Mouse (Mus musculus) left cerebral cortex, adult 2 months (tissue): Measurements from ENCODE around the gene Cmtm4. TPM values are rescaled to one million over a fixed set of nuclear protein-coding genes. Genes with fewer than 3 reads are reported as not detected.
A peak's percentile ranks its signal among the peaks of the same experiment; 100 is the strongest.

Source experiments
- DNase-seq, 2 experiments: peaks; one replicate each; pipeline ENCODE4 v3.0.0; 2021 to 2022; ENCODE audit warnings: low spot score in 2 of 2, mixed read lengths in 1 of 2; ENCODE audit errors: extremely low spot score in 1 of 2
- H3K27ac ChIP-seq: fragments of 200-600 bp; 2 replicates; pipeline ENCODE4 v1.8.1; 2022
- H3K4me3 ChIP-seq: fragments of 200-600 bp; 2 replicates; pipeline ENCODE4 v1.8.1; 2022
- CTCF ChIP-seq: fragments of 200-600 bp; IDR thresholded peaks from 2 replicates; pipeline ENCODE4 v1.8.1; 2022; ENCODE audit warnings: antibody characterized with exemption, mild to moderate bottlenecking, moderate library complexity
- intact Hi-C: fragments of 180-260 bp; cut with DNase I; formaldehyde crosslinking; loops from one replicate; pipeline ENCODE4 v1.15.1; 2025
- long read RNA-seq, 2 experiments: library from polyadenylated mRNA; stranded (forward); transcript quantifications; one replicate each; pipeline ENCODE4 v2.0.0; 2021; ENCODE audit warnings: borderline mapping rate in 2 of 2
- total RNA-seq, 2 experiments: library from RNA; stranded (reverse); gene quantifications; 2 replicates each; pipeline ENCODE4 v1.2.3; 2021

Cmtm4 gene
- total RNA-seq, result 10 to 100 TPM; 86.7 to 87.4 TPM
- long read RNA-seq, experiment 1, full-length matches to known transcripts, result 2 of 28 reads
- long read RNA-seq, experiment 1, partial matches to known transcripts, result 0 of 28 reads
- long read RNA-seq, experiment 1, other reads (novel, unspliced or antisense), result 26 of 28 reads
- long read RNA-seq, experiment 2, full-length matches to known transcripts, result 3 of 16 reads
- long read RNA-seq, experiment 2, partial matches to known transcripts, result 0 of 16 reads
- long read RNA-seq, experiment 2, other reads (novel, unspliced or antisense), result 13 of 16 reads

DNA sequence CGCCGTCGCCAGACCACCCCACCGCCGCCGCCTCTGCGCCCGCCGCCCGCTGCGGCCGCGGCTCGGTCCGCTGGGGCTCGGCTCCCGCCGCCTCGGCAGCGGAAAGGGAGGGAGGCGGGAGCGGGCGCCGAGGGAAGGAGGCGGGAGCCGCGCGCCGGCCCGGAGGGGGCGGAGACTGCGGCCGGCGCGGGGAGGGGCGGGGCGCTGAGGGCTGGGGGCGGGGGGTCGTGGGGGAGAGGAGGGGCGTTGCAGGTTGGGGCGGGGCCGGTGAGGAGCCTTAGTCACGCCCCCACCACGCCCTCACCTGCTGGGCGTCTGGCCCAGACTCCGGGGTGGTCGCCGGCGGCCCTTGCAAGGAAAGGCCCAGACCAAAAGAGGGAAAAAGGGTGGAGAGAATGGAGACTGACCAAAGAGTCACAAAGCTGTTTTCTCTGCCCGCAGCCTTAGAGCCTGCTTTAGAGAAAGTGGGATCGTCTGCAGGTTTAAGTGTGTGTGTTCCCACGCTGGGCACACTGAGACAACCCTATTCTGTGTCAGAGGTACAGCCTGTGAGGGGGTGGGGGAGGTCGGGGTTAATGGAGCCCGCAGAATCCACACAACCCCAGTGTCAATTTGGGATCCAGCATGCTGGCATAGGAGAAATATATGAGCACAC lies at the start of gene Cmtm4:
Cmtm4 (minus strand) TSS at position 105 of the 655 bp plus-strand sequence.
- H3K4me3 ChIP-seq, result peak within 1 kb of the TSS; percentile 80
- peak; percentile 64 to 66 for DNase-seq
- H3K27ac ChIP-seq, result peak within 1 kb of the TSS; percentile 84
- TF ChIP-seq CTCF, result no peak
- intact Hi-C loops, result loop anchor here (2.0 to 5.0 kb wide), 2 partner anchors 41 to 51 kb away; no protein-coding TSS in a partner anchor

DNA sequence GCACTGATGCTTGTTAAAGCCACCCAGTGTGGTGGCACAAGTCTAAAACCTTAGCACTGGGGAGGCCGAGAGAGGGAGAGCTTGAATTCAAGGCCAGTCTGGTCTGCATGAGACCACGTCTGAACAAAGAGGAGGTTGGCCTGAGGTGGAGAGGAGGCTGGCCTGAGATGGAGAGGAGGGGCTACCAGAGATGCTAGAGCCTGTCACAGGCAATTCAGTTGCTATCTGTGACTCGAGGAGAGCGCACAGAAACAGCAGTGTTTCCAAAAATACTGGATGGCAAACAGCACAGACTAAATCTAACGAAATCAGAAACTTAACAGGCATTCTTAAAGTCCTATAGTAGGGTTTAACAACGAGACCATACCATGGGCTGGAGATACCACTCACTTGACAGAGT lies 49.6 kb upstream of the Cmtm4 start:
- intact Hi-C loops, result no loop called here

GRCm38 (mm10) chr8:104443125-104443679 lies 47.6 kb upstream of the Cmtm4 start:
- no peak for DNase-seq
- TF ChIP-seq CTCF, result no peak
- intact Hi-C loops, result loop anchor here (2.0 to 5.0 kb wide), 3 partner anchors 66 to 102 kb away; partner anchors contain the start of gene Terb1
- peak overlapping the region; percentile 78 for H3K4me3 ChIP-seq
- H3K27ac ChIP-seq, result peak overlapping the region; percentile 98; the same call in 1 of the 2 replicates

More for the DNA sequence above, 49.6 kb upstream of the Cmtm4 start:
- Histone ChIP-seq H3K4me3 (no peak overlapping the region), H3K27ac (no peak overlapping the region)
- no peak for DNase-seq
- no peak for TF ChIP-seq CTCF

DNA sequence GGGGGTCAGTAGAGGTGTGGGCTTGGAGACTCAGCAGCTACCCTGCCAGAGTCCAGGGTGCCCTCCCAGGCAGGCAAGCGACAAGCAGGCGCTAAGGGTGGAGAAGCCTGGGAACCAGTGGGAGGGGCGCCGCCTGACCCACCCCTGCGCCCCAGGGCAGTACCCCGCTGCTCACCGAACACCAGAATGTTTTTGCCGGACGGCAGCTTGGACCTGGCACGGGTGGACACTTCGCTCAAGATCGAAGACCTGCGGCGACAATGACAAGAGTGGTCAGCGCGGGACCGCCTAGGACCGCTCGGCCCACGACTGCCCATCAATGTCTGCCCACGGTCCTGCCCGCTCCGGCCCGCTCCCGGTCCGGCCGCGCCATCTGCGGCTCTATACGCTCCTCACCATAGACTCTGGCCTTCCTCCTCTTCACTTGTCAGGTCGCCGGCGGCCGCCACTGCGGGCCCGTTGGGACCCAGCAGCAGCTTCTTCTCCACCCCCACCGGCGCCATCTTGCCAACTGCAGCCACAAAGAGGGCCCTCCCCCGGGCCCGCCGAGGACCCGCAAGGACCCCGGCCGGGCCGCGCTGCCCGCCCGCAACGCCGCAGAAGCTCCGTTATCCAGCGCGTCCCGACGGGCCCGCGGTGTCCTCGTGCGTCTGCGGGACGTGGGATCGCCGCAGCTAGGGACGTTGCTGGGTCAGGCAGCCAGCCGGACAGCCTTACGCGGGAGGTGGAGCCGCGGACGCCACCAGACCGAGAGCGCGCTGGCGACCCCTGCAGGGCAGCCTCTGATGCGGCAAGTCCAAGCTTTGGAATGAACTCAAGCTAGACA lies 46.9 kb upstream of the Cmtm4 start, which contains the start of gene Dync1li2:
Dync1li2 (minus strand) TSS at position 749 of the 826 bp plus-strand sequence.
- peak within 1 kb of the TSS; percentile 78 for H3K4me3 ChIP-seq
- intact Hi-C loops, result loop anchor here (2.0 to 5.0 kb wide), 3 partner anchors 66 to 102 kb away; partner anchors contain the start of gene Terb1
- DNase-seq, result peak; percentile 91 to 96
- H3K27ac ChIP-seq, result peak within 1 kb of the TSS; percentile 98
- peak; percentile 91 for TF ChIP-seq CTCF

- TF ChIP-seq CTCF, result no peak
- intact Hi-C loops, result loop anchor here (2.0 to 5.0 kb wide), 3 partner anchors 67 to 101 kb away; partner anchors contain the start of gene Terb1
- peak in 1 of 2 experiments; percentile 46 for DNase-seq
- Histone ChIP-seq H3K4me3 (peak overlapping the region; percentile 78), H3K27ac (peak overlapping the region; percentile 98)
Measured at GRCm38 (mm10) chr8:104441613-104442012, 46.0 kb upstream of the Cmtm4 start.

DNA sequence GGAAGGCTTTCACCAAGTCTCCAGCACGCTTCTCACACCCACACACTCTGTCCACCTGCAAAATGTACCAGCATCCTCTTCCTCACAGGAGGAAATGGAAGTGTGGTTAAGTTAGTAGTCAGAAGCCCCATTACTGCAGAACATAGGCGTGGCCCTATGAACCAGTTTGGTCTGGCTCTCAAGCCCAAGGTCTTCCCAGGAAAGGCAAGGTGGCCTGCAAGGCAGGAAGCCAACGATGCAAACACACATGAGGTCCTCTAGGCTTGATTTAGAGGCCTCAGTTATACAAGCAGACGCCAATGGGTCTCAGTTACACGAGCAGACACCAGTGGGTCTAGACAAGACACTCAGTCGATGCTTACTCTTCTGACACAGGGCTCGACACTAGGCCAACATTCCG lies 43.9 kb upstream of the Cmtm4 start:
- Histone ChIP-seq H3K27ac (peak overlapping the region; percentile 16; the same call in 1 of the 2 replicates), H3K4me3 (no peak overlapping the region)
- TF ChIP-seq CTCF, result no peak
- intact Hi-C loops, result loop anchor here (5.0 kb wide), 1 partner anchor 42 kb away; the partner anchor contains the start of gene Cmtm4
- no peak for DNase-seq

DNA sequence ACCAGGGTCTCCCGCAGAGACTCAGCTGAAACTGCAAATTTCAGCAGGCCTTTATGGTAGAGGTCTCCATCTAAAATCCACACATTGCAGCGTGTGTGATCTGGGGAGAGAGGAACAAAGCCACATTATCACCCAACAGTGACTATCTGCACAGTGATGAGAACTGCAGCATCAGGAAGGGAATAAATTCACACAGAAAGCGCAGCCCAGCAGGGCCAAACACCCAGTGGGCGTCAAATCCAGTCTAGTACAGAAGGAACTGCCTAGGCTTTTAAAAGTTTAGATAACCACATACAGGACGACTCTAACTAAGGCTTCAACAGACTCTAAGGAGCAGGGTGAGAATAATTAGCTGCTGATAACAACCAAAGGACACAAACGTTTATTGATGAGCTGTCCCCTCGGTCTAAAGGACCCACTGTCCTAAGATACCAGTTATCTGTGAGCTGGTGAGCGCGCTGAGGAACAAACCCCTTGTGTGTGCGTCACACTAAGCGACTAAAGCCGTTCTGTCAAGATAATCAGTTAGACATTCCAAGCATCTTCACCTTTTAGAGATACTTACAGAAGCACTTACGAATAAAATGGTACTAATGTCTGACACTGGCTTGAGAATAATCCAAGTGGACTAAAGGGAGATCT lies 42.0 kb upstream of the Cmtm4 start:
- Histone ChIP-seq H3K4me3 (peak overlapping the region; percentile 2; the same call in 1 of the 2 replicates), H3K27ac (peak overlapping the region; percentile 92)
- DNase-seq, result no peak
- TF ChIP-seq CTCF, result no peak
- intact Hi-C loops, result loop anchor here (2.0 to 5.0 kb wide), 2 partner anchors 27 to 40 kb away; partner anchors contain the start of gene Cmtm4

GRCm38 (mm10) chr8:104436591-104436990 lies 41.0 kb upstream of the Cmtm4 start:
- no peak for DNase-seq
- intact Hi-C loops, result loop anchor here (2.0 to 5.0 kb wide), 2 partner anchors 26 to 39 kb away; partner anchors contain the start of gene Cmtm4
- peak overlapping the region; percentile 21; the same call in 1 of the 2 replicates for H3K4me3 ChIP-seq
- H3K27ac ChIP-seq, result peak overlapping the region; percentile 92
- TF ChIP-seq CTCF, result no peak

DNA sequence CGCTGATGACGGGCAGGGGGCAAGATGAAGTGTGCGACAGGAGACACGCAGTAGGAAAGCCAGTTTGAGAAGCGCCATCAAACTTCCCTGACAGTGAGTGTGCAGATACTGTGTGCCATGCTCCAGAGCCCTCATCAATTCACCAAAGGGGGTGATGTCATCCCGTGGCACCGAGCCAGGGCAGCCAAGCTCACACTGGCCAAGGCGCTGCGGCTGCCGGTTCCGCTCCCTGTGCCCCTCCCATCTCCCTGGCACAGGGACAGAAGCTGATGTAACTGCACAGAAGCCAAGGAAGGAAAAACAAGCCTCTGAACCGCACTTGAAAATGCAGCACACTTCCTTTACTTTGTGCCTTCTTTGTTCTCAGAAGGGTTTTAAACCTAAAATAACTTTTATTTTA lies 40.4 kb upstream of the Cmtm4 start:
- Histone ChIP-seq H3K27ac (peak overlapping the region; percentile 92), H3K4me3 (peak overlapping the region; percentile 30)
- intact Hi-C loops, result loop anchor here (2.0 to 5.0 kb wide), 2 partner anchors 25 to 39 kb away; partner anchors contain the start of gene Cmtm4
- peak; percentile 94 to 98 for DNase-seq
- no peak for TF ChIP-seq CTCF

GRCm38 (mm10) chr8:104434826-104435354 lies 39.3 kb upstream of the Cmtm4 start:
- Histone ChIP-seq H3K4me3 (peak overlapping the region; percentile 11), H3K27ac (peak overlapping the region; percentile 92)
- intact Hi-C loops, result loop anchor here (2.0 to 5.0 kb wide), 3 partner anchors 38 to 184 kb away; partner anchors contain the start of genes Cklf and Cmtm4

More at GRCm38 (mm10) chr8:104434826-104435354, 39.3 kb upstream of the Cmtm4 start:
- DNase-seq, result no peak
- TF ChIP-seq CTCF, result peak; percentile 40
